Mouse (Mus musculus) midbrain, embryonic 10.5 days (tissue): ENCODE measurements around the gene Ptpro. TPM values are rescaled to one million over a fixed set of nuclear protein-coding genes. Genes with fewer than 3 reads are reported as not detected.
A peak's percentile ranks its signal among the peaks of the same experiment; 100 is the strongest.

Source experiments
- DNase-seq: peaks from one replicate; pipeline ENCODE4 v3.0.0-alpha.2; 2017; ENCODE audit warnings: low spot score
- H3K27ac ChIP-seq: fragments of 300-500 bp; sonication (generic); replicated peaks from 2 replicates; pipeline ENCODE4 v1.5.1; 2016; ENCODE audit warnings: mild to moderate bottlenecking
- H3K27me3 ChIP-seq: fragments of 300-500 bp; sonication (generic); 2 replicates; pipeline ENCODE4 v1.6.1; 2016; ENCODE audit warnings: low read depth, mild to moderate bottlenecking; ENCODE audit not compliant: poor library complexity, severe bottlenecking
- H3K36me3 ChIP-seq: fragments of 300-500 bp; sonication (generic); 2 replicates; pipeline ENCODE4 v1.6.1; 2016; ENCODE audit warnings: mild to moderate bottlenecking, moderate library complexity
- H3K4me1 ChIP-seq: fragments of 300-500 bp; sonication (generic); 2 replicates; pipeline ENCODE4 v1.6.1; 2016
- H3K4me3 ChIP-seq: fragments of 300-500 bp; sonication (generic); 2 replicates; pipeline ENCODE4 v1.5.1; 2016; ENCODE audit warnings: mild to moderate bottlenecking, moderate library complexity
- H3K9me3 ChIP-seq: fragments of 300-500 bp; sonication (generic); replicated peaks from 2 replicates; pipeline ENCODE4 v1.6.1; 2016; ENCODE audit warnings: mild to moderate bottlenecking
- WGBS: fragments of 180-500 bp; shearing (Covaris S2); methylation state at CpG from one replicate; pipeline ENCODE4 v1.1.7; 2016; 5-methylcytosine and 5-hydroxymethylcytosine counted together
- polyA plus RNA-seq: library from polyadenylated mRNA; unstranded; fragments of >200 nt; fragmentation: Nextera tagmentation; extraction: Ambion mirVana; gene quantifications from 2 replicates; pipeline ENCODE4 v1.2.1, GENCODE M21; 2016

The Ptpro gene
- polyA plus RNA-seq, 1 experiment from 2014 or later, result 5.8 TPM

GRCm38 (mm10) chr6:137268592-137268991 is 16.5 kb downstream of the Ptpro start:
- no peak overlapping the region for H3K4me3 ChIP-seq
- no peak overlapping the region for H3K27ac ChIP-seq
- no peak for DNase-seq
- peaks cover 13% of the 10 kb centered on the region; the same call in 1 of the 2 replicates for H3K4me1 ChIP-seq
- no peaks in the 10 kb centered on the region for H3K9me3 ChIP-seq
- no peaks in the 10 kb centered on the region for H3K27me3 ChIP-seq
- H3K36me3 ChIP-seq, result no peaks in the 10 kb centered on the region
- WGBS, result 91% methylated on average over 10 of the region's 10 CpGs

DNA sequence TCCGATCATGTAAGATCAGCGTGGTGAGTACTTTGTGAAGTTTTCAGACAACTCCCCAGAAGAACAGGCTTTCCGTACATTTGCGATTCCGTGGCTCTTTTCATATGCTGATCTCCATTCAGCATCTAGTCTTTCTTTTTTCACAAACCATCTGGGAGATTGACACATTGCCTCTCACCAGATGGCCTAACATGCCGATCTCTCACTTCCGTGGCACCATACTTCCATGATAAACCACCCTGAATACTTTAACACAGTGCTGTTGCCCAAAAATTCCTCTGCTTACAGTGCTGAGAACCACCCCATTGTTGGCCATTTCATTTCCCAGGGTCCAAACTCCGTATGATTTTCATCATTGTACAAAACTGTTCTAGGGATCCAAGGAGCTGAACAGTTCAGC is 20.4 kb downstream of the Ptpro start:
- H3K4me1 ChIP-seq, result peaks cover 15% of the 10 kb centered on the region
- H3K27ac ChIP-seq, result peak overlapping the region; percentile 49
- DNase-seq, result no peak
- no peaks in the 10 kb centered on the region for H3K9me3 ChIP-seq
- no peaks in the 10 kb centered on the region for H3K36me3 ChIP-seq
- H3K27me3 ChIP-seq, result no peaks in the 10 kb centered on the region
- WGBS, result 73% methylated on average over 8 of the region's 8 CpGs
- no peak overlapping the region for H3K4me3 ChIP-seq

- peak; percentile 19 for DNase-seq
Observed at GRCm38 (mm10) chr6:137277587-137277994, 25.5 kb downstream of the Ptpro start.

DNA sequence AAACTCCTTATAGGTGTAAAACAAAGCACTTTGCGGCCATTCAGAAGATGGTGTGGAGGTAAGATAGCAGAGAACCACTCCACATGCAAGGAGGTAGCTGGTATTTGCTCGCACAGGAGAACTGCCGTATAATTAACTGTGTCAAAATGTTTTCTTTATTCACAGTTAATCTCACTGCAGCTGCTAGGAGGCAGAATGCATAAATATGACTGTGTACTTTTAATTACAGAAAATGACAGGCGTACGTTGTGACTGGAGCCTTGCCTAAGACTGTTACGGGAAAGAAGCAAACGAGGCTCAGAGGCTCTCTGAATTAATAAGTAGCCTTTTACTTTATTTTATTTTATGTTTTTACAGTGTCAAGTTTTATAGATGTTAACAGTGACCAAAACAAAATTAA is 27.5 kb downstream of the Ptpro start:
- 89% methylated on average over 7 of the region's 7 CpGs for WGBS
- Histone ChIP-seq H3K4me1 (peaks cover 6% of the 10 kb centered on the region), H3K9me3 (no peaks in the 10 kb centered on the region), H3K27ac (no peak overlapping the region), H3K27me3 (no peaks in the 10 kb centered on the region), H3K36me3 (no peaks in the 10 kb centered on the region), H3K4me3 (no peak overlapping the region)
- no peak for DNase-seq

More at GRCm38 (mm10) chr6:137277587-137277994, 25.5 kb downstream of the Ptpro start:
- H3K4me3 ChIP-seq, result no peak overlapping the region
- peaks cover 11% of the 10 kb centered on the region for H3K4me1 ChIP-seq
- no peaks in the 10 kb centered on the region for H3K9me3 ChIP-seq
- 50% methylated on average over 12 of the region's 12 CpGs for WGBS
- no peak overlapping the region for H3K27ac ChIP-seq
- no peaks in the 10 kb centered on the region for H3K27me3 ChIP-seq
- H3K36me3 ChIP-seq, result no peaks in the 10 kb centered on the region

DNA sequence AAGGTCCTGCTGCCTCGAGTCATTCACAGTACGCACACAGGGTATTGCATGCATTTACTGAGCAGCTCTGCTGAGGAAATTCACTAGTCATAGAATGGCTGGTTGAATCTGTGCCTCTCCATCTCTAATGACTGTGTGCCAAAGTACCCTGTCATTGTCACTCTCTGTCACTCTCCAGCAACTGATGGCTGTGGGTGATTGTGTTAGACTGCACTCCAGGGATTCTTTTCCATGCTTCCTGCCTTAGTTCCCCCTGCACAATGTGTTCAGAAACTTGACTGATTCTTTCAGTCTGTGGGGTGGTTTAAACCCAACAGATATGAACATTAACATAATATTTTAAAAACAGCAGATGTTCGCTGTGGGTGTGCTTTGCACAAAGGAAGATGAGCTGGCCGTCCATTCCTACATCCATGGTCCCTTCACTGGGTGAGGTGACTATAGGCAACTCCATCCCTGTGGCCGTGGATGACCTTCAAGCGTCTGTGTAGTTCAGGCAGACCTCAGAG is 29.5 kb downstream of the Ptpro start:
- Histone ChIP-seq H3K4me1 (peaks cover 6% of the 10 kb centered on the region), H3K4me3 (no peak overlapping the region), H3K9me3 (no peaks in the 10 kb centered on the region), H3K27me3 (no peaks in the 10 kb centered on the region), H3K36me3 (no peaks in the 10 kb centered on the region), H3K27ac (no peak overlapping the region)
- 87% methylated on average over 6 of the region's 6 CpGs for WGBS
- no peak for DNase-seq

- no peak for DNase-seq
- H3K27ac ChIP-seq, result no peak overlapping the region
- H3K9me3 ChIP-seq, result no peaks in the 10 kb centered on the region
- no peaks in the 10 kb centered on the region for H3K36me3 ChIP-seq
- peaks cover 6% of the 10 kb centered on the region for H3K4me1 ChIP-seq
- no peaks in the 10 kb centered on the region for H3K27me3 ChIP-seq
- WGBS, result 90% methylated on average over 7 of the region's 7 CpGs
- H3K4me3 ChIP-seq, result no peak overlapping the region
Observed at GRCm38 (mm10) chr6:137282050-137282449, 29.9 kb downstream of the Ptpro start.

- H3K4me1 ChIP-seq, result no peaks in the 10 kb centered on the region
- no peak for DNase-seq
- H3K27me3 ChIP-seq, result no peaks in the 10 kb centered on the region
- WGBS, result 87% methylated on average over 6 of the region's 6 CpGs
- no peaks in the 10 kb centered on the region for H3K36me3 ChIP-seq
- no peak overlapping the region for H3K27ac ChIP-seq
- H3K4me3 ChIP-seq, result no peak overlapping the region
- no peaks in the 10 kb centered on the region for H3K9me3 ChIP-seq
Observed at GRCm38 (mm10) chr6:137286376-137286775, 34.3 kb downstream of the Ptpro start.

DNA sequence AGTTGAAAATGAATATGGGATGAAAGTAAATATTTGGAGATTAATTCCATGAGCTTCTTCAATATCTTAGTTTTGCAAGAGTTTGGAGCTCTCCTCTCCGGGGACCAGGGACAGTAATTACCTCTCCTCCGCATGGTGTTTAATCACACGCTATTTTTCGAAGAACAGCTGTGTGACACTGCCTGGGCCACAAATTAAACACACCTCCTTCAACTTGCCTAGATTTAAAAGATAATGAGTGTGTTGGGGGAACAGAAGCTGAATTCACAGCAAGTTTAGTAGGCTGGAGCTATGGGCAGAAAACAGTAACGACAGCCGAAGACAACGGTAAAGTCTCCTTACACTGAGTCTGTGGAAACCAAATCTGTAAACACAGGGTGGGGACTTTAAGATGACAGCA is 35.7 kb downstream of the Ptpro start:
- no peak overlapping the region for H3K4me3 ChIP-seq
- 94% methylated on average over 7 of the region's 7 CpGs for WGBS
- no peaks in the 10 kb centered on the region for H3K27me3 ChIP-seq
- no peaks in the 10 kb centered on the region for H3K4me1 ChIP-seq
- no peaks in the 10 kb centered on the region for H3K36me3 ChIP-seq
- no peaks in the 10 kb centered on the region for H3K9me3 ChIP-seq
- no peak for DNase-seq
- no peak overlapping the region for H3K27ac ChIP-seq

GRCm38 (mm10) chr6:137288264-137288663 is 36.1 kb downstream of the Ptpro start:
- Histone ChIP-seq H3K27ac (no peak overlapping the region), H3K4me1 (no peaks in the 10 kb centered on the region), H3K27me3 (no peaks in the 10 kb centered on the region), H3K4me3 (no peak overlapping the region), H3K36me3 (no peaks in the 10 kb centered on the region), H3K9me3 (no peaks in the 10 kb centered on the region)
- WGBS, result 95% methylated on average over 5 of the region's 5 CpGs
- DNase-seq, result no peak

- H3K4me3 ChIP-seq, result no peak overlapping the region
- no peak overlapping the region for H3K27ac ChIP-seq
- WGBS, result 84% methylated on average over 2 of the region's 2 CpGs
- no peaks in the 10 kb centered on the region for H3K9me3 ChIP-seq
- H3K4me1 ChIP-seq, result no peaks in the 10 kb centered on the region
- no peaks in the 10 kb centered on the region for H3K36me3 ChIP-seq
- no peak for DNase-seq
- no peaks in the 10 kb centered on the region for H3K27me3 ChIP-seq
Observed at GRCm38 (mm10) chr6:137292421-137292820, 40.3 kb downstream of the Ptpro start.

DNA sequence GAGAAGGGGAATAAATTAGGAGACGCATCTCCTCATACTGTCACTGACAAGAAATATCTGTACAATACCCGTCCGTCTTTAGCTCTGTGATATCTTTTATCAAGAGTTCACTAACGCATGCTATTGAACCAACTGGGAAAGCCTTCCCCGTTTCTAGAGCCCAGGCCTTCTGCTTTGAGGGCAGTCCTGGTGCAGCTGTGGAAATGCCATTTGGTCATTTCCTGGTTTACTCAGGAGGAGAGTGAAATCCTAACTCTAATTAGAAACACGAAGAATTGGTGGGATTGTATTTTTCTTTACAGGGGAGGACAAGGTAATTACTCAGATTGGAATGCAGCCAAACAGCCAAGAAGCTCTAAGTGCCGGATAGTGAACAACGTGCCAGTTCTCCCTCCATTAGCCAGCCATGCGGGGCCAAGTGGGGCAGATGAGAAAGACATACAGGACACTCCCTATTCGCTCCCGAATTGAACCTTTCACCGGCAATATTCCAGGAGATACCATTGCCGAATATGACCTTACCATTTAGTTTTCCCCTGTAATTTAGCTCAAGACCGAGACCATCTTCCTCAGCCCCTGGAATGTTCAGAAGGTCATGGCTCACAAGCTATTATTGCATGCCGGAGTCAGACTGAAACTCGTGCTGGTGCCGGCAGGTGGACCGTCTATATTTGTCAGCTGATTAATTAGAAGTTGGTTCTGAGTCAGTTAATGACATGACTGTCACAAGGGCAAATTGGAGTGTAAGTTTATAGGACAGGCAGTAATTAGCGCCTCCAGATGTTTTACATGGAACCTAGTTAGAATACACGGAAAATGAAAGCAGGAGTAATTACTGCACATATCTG is 43.1 kb downstream of the Ptpro start:
- WGBS, result 89% methylated on average over 20 of the region's 20 CpGs
- DNase-seq, result no peak
- Histone ChIP-seq H3K36me3 (no peaks in the 10 kb centered on the region), H3K4me1 (no peaks in the 10 kb centered on the region), H3K4me3 (no peak overlapping the region), H3K27me3 (no peaks in the 10 kb centered on the region), H3K27ac (no peak overlapping the region), H3K9me3 (no peaks in the 10 kb centered on the region)

DNA sequence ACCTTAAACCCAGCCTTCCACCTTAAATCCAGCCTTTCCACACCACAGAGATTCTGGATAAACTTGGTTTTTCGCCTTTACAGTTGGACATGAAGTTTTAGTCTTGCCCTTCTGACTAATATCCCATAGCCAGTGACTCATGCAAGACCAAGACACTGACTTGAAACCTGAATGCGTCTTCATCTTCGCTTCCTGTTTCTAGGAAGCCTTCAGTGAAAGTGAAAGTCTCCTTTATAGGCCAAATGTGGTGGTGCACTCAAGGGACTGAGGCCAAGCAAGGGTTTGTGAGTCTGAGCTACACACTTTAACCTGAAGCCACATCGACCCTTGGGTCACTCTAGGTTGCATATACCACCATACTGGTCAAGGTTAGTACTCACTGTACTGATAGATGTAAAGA is 50.4 kb downstream of the Ptpro start:
- no peak for DNase-seq
- 88% methylated on average over 4 of the region's 4 CpGs for whole genome bisulfite sequencing
- Histone ChIP-seq H3K36me3 (no peaks in the 10 kb centered on the region), H3K4me1 (no peaks in the 10 kb centered on the region), H3K27ac (no peak overlapping the region), H3K27me3 (no peaks in the 10 kb centered on the region), H3K4me3 (no peak overlapping the region), H3K9me3 (no peaks in the 10 kb centered on the region)

DNA sequence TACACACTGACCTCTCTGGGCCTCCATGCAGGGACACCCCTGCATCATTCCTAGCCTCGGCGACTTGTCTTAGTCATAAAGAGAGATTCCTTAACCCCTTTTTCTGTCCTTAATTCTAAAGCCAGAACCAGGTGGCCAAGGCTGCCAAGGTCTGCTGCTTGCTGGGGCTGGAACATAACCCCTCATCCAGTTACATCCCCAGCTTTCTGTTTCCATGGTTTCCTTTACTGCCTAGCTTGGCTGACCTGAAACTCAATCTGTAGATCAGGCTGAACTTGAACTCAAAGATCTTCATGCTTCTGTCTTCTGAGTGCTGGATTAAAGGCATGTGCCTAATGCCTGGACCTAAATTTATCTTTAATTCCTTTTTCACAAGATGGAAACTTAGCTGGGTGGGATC is 51.7 kb downstream of the Ptpro start:
- H3K27me3 ChIP-seq, result no peaks in the 10 kb centered on the region
- no peak overlapping the region for H3K27ac ChIP-seq
- H3K36me3 ChIP-seq, result no peaks in the 10 kb centered on the region
- no peak for DNase-seq
- no peaks in the 10 kb centered on the region for H3K9me3 ChIP-seq
- 83% methylated on average over 2 of the region's 2 CpGs for WGBS
- H3K4me1 ChIP-seq, result no peaks in the 10 kb centered on the region
- H3K4me3 ChIP-seq, result no peak overlapping the region
